Mouse (Mus musculus): ENCODE measurements around the gene Mpdz. TPM values are rescaled to one million over a fixed set of nuclear protein-coding genes. Genes with fewer than 3 reads are reported as not detected.

The Mpdz gene
- total RNA-seq, 2 experiments from 2014 or later, result 52.7 to 85.0 TPM

- intact Hi-C loops (cut with DNase I), result no loop called here
- Histone ChIP-seq H3K27ac (no peak overlapping the region), H3K4me3 (no peak overlapping the region)
- no peak for TF ChIP-seq CTCF (IDR thresholded peaks at IDR 0.05)
- no peak for DNase-seq
Observed at GRCm38 (mm10) chr4:81348646-81349045, 94.0 kb downstream of the Mpdz start.

GRCm38 (mm10) chr4:81345141-81345540, 97.5 kb downstream of the Mpdz start:
- Histone ChIP-seq H3K27ac (no peak overlapping the region), H3K4me3 (no peak overlapping the region)
- intact Hi-C loops (cut with DNase I), result no loop called here
- no peak for TF ChIP-seq CTCF (IDR thresholded peaks at IDR 0.05)
- DNase-seq, result no peak

GRCm38 (mm10) chr4:81333628-81333991, 109.0 kb downstream of the Mpdz start:
- H3K4me3 ChIP-seq, result no peak overlapping the region
- intact Hi-C loops (cut with DNase I), result no loop called here
- no peak for TF ChIP-seq CTCF (IDR thresholded peaks at IDR 0.05)
- no peak for DNase-seq
- H3K27ac ChIP-seq, result no peak overlapping the region

- H3K4me3 ChIP-seq, result no peak overlapping the region
- no peak overlapping the region for H3K27ac ChIP-seq
- intact Hi-C loops (cut with DNase I), result no loop called here
- TF ChIP-seq CTCF (IDR thresholded peaks at IDR 0.05), result no peak
- DNase-seq, result no peak
Observed at GRCm38 (mm10) chr4:81332901-81333627, 109.6 kb downstream of the Mpdz start.

- intact Hi-C loops (cut with DNase I), result no loop called here
- TF ChIP-seq CTCF (IDR thresholded peaks at IDR 0.05), result no peak
- H3K4me3 ChIP-seq, result no peak overlapping the region
- no peak overlapping the region for H3K27ac ChIP-seq
- no peak for DNase-seq
Observed at GRCm38 (mm10) chr4:81332439-81332841, 110.2 kb downstream of the Mpdz start.

- Histone ChIP-seq H3K4me3 (no peak overlapping the region), H3K27ac (no peak overlapping the region)
- no peak for DNase-seq
- intact Hi-C loops (cut with DNase I), result no loop called here
- no peak for TF ChIP-seq CTCF (IDR thresholded peaks at IDR 0.05)
Observed at GRCm38 (mm10) chr4:81327694-81328093, 114.9 kb downstream of the Mpdz start.

GRCm38 (mm10) chr4:81323853-81324252, 118.8 kb downstream of the Mpdz start:
- Histone ChIP-seq H3K4me3 (no peak overlapping the region), H3K27ac (no peak overlapping the region)
- no peak for DNase-seq
- TF ChIP-seq CTCF (IDR thresholded peaks at IDR 0.05), result no peak
- intact Hi-C loops (cut with DNase I), result no loop called here

GRCm38 (mm10) chr4:81322232-81322631, 120.4 kb downstream of the Mpdz start:
- TF ChIP-seq CTCF (IDR thresholded peaks at IDR 0.05), result no peak
- intact Hi-C loops (cut with DNase I), result no loop called here
- no peak for DNase-seq
- Histone ChIP-seq H3K4me3 (no peak overlapping the region), H3K27ac (no peak overlapping the region)

GRCm38 (mm10) chr4:81314618-81315017, 128.0 kb downstream of the Mpdz start:
- no peak overlapping the region for H3K27ac ChIP-seq
- intact Hi-C loops (cut with DNase I), result no loop called here
- TF ChIP-seq CTCF (IDR thresholded peaks at IDR 0.05), result no peak
- DNase-seq, result no peak
- H3K4me3 ChIP-seq, result no peak overlapping the region

- intact Hi-C loops (cut with DNase I), result no loop called here
- Histone ChIP-seq H3K4me3 (no peak overlapping the region), H3K27ac (no peak overlapping the region)
- no peak for DNase-seq
- TF ChIP-seq CTCF (IDR thresholded peaks at IDR 0.05), result no peak
Observed at GRCm38 (mm10) chr4:81313246-81313645, 129.4 kb downstream of the Mpdz start.

- intact Hi-C loops (cut with DNase I), result no loop called here
- peak; percentile 61 for DNase-seq
- TF ChIP-seq CTCF (IDR thresholded peaks at IDR 0.05), result no peak
- H3K27ac ChIP-seq, result no peak overlapping the region; the same call in 1 of the 2 replicates
- no peak overlapping the region for H3K4me3 ChIP-seq
Observed at GRCm38 (mm10) chr4:81310168-81310474, 132.5 kb downstream of the Mpdz start.

GRCm38 (mm10) chr4:81309473-81310167, 133.0 kb downstream of the Mpdz start:
- DNase-seq, result no peak
- Histone ChIP-seq H3K27ac (peak overlapping the region; percentile 2; the same call in 1 of the 2 replicates), H3K4me3 (no peak overlapping the region)
- TF ChIP-seq CTCF (IDR thresholded peaks at IDR 0.05), result no peak
- intact Hi-C loops (cut with DNase I), result no loop called here

- intact Hi-C loops (cut with DNase I), result no loop called here
- no peak for DNase-seq
- no peak overlapping the region for H3K27ac ChIP-seq
- TF ChIP-seq CTCF (IDR thresholded peaks at IDR 0.05), result no peak
- no peak overlapping the region for H3K4me3 ChIP-seq
Observed at GRCm38 (mm10) chr4:81307596-81308265, 134.9 kb downstream of the Mpdz start.
